Mouse (Mus musculus) layer of hippocampus, adult 2 months (tissue): Measurements from ENCODE around the gene Fcgr3. TPM values are rescaled to one million over a fixed set of nuclear protein-coding genes. Genes with fewer than 3 reads are reported as not detected.

Source experiments
- DNase-seq, 2 experiments: peaks; one replicate each; pipeline ENCODE4 v3.0.0; 2022; ENCODE audit warnings: low spot score in 2 of 2
- H3K27ac ChIP-seq: fragments of 200-600 bp; 2 replicates; pipeline ENCODE4 v1.8.1; 2022
- H3K4me3 ChIP-seq: fragments of 200-600 bp; 2 replicates; pipeline ENCODE4 v1.8.1; 2022; ENCODE audit warnings: mild to moderate bottlenecking
- CTCF ChIP-seq: fragments of 200-600 bp; conservative IDR thresholded peaks from 2 replicates; pipeline ENCODE4 v1.8.1; 2022; ENCODE audit warnings: antibody characterized with exemption, mild to moderate bottlenecking, moderate library complexity
- total RNA-seq, 2 experiments: library from RNA; stranded (reverse); gene quantifications; 2 replicates each; pipeline ENCODE4 v1.2.3; 2021

Fcgr3 gene
- total RNA-seq, 2 experiments from 2014 or later: 12.0 to 12.3 TPM

GRCm38 (mm10) chr1:171059203-171059602 lies 5.5 kb downstream of the Fcgr3 start:
- DNase-seq: no peak
- no peak for TF ChIP-seq CTCF
- no peak overlapping the region for H3K4me3 ChIP-seq
- H3K27ac ChIP-seq: peak overlapping the region; percentile 23; the same call in 1 of the 2 replicates

- no peak for TF ChIP-seq CTCF
- H3K4me3 ChIP-seq: no peak overlapping the region
- no peak for DNase-seq
- H3K27ac ChIP-seq: no peak overlapping the region
Measured at GRCm38 (mm10) chr1:171057253-171057652, 7.5 kb downstream of the Fcgr3 start.

- TF ChIP-seq CTCF: no peak
- DNase-seq: no peak
- no peak overlapping the region for H3K4me3 ChIP-seq
- H3K27ac ChIP-seq: no peak overlapping the region
Measured at GRCm38 (mm10) chr1:171053305-171053704, 11.4 kb downstream of the Fcgr3 start.

- TF ChIP-seq CTCF: no peak
- Histone ChIP-seq H3K27ac (no peak overlapping the region), H3K4me3 (no peak overlapping the region)
- DNase-seq: no peak
Measured at GRCm38 (mm10) chr1:171050774-171051173, 14.0 kb downstream of the Fcgr3 start.

GRCm38 (mm10) chr1:171049263-171049662 lies 15.5 kb downstream of the Fcgr3 start:
- no peak for DNase-seq
- no peak overlapping the region for H3K27ac ChIP-seq
- H3K4me3 ChIP-seq: peak overlapping the region; percentile 24; the same call in 1 of the 2 replicates
- no peak for TF ChIP-seq CTCF

GRCm38 (mm10) chr1:171046501-171046900 lies 18.2 kb downstream of the Fcgr3 start:
- no peak overlapping the region for H3K27ac ChIP-seq
- H3K4me3 ChIP-seq: no peak overlapping the region
- no peak for DNase-seq
- no peak for TF ChIP-seq CTCF

- DNase-seq: no peak
- peak overlapping the region; percentile 72 for H3K4me3 ChIP-seq
- no peak for TF ChIP-seq CTCF
- H3K27ac ChIP-seq: peak overlapping the region; percentile 36; the same call in 1 of the 2 replicates
Measured at GRCm38 (mm10) chr1:171045079-171045465, 19.7 kb downstream of the Fcgr3 start.

GRCm38 (mm10) chr1:171044365-171045078 lies 20.2 kb downstream of the Fcgr3 start:
- Histone ChIP-seq H3K27ac (peak overlapping the region; percentile 79), H3K4me3 (peak overlapping the region; percentile 72)
- DNase-seq: peak; percentile 79 to 83
- no peak for TF ChIP-seq CTCF

GRCm38 (mm10) chr1:171043594-171044153 lies 21.1 kb downstream of the Fcgr3 start:
- H3K4me3 ChIP-seq: peak overlapping the region; percentile 72
- DNase-seq: no peak
- H3K27ac ChIP-seq: peak overlapping the region; percentile 79
- peak; percentile 66 for TF ChIP-seq CTCF

- DNase-seq: no peak
- no peak overlapping the region for H3K27ac ChIP-seq
- H3K4me3 ChIP-seq: no peak overlapping the region
- no peak for TF ChIP-seq CTCF
Measured at GRCm38 (mm10) chr1:171039880-171040279, 24.9 kb downstream of the Fcgr3 start.

GRCm38 (mm10) chr1:171039135-171039534 lies 25.6 kb downstream of the Fcgr3 start:
- no peak for TF ChIP-seq CTCF
- no peak for DNase-seq
- H3K27ac ChIP-seq: no peak overlapping the region
- no peak overlapping the region for H3K4me3 ChIP-seq

GRCm38 (mm10) chr1:171037861-171038721 lies 26.6 kb downstream of the Fcgr3 start:
- Histone ChIP-seq H3K27ac (peak overlapping the region; percentile 95), H3K4me3 (peak overlapping the region; percentile 99)
- DNase-seq: peak; percentile 76 to 87
- no peak for TF ChIP-seq CTCF

- DNase-seq: peak; percentile 81 to 87
- no peak for TF ChIP-seq CTCF
- H3K4me3 ChIP-seq: peak overlapping the region; percentile 99
- peak overlapping the region; percentile 95; the same call in 1 of the 2 replicates for H3K27ac ChIP-seq
Measured at GRCm38 (mm10) chr1:171036550-171037324, 28.0 kb downstream of the Fcgr3 start.
